Mouse (Mus musculus) embryonic fibroblast, embryonic 13.5 days (primary cell): ENCODE measurements around the gene Hoxb1.

Experiments
- CTCF ChIP-seq: IDR thresholded peaks from 2 replicates; pipeline ENCODE4 v1.5.1; 2011; ENCODE audit warnings: mild to moderate bottlenecking, control low read depth, low read length, moderate library complexity, borderline replicate concordance; ENCODE audit not compliant: insufficient read depth
- POLR2A ChIP-seq: IDR thresholded peaks from 2 replicates; pipeline ENCODE4 v1.6.1; 2011; ENCODE audit warnings: low read depth, mild to moderate bottlenecking, control low read depth, low read length, moderate library complexity

DNA sequence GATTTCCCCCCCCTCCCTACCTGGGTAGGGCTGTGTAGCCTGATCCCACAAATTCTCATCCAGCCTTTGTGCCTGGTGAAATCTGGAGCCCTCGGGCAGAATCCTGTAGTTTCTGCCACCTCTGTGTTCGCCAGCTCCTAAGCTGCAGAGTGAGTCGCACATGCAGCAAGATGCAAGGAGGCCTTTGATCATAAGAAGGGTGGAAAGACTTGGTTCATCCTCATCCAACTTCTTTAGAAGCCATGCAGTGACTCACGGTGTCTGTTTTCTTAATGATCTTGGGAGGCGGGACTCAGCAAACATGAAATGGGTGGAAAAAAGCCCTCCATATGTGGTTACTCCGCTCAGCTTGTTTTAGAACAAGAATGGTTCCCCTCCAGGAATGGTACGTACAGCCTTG, 39.3 kb downstream of the Hoxb1 start:
- TF ChIP-seq POLR2A: no peak
- no peak for TF ChIP-seq CTCF
